Mouse (Mus musculus): ENCODE measurements around the gene Zxdc.

DNA sequence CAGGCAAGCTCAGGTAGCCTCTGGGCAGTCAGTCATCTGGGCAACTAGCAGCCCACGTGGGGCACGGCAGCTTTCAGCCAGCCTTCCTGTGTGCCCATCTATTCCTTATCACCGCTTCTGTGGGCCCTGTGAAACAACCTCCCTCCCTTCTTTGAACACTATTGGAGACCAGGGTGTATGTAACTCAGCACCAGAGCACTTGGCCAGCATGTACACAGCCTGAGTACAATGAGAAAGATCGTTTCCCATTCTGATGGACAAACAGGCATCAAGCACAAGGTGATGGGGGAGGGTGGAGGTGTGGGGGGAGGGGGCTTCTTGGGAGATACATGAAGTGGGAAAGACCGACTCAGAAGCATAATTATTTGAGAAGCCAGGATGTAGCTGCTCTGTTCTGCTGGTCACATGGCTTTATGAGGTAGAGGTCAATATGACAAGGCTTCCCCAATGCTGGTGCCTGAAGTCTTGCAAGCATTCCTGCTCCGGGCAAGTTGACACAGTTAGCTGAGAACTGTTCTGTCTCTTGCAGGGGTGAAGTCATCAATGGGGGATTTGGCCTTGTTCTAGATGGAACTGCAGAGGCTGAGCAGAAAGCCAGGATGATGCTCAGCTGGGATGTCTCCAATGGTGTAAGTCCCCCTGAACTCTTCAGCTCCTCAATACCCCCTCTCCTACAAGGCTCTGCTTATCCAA, 8.2 kb upstream of the Zxdc start:
- TF ChIP-seq CTCF (IDR thresholded peaks at IDR 0.05; ENCODE audit: insufficient read depth, low read depth, low read length), result no peak
- no peak for TF ChIP-seq POLR2A (IDR thresholded peaks at IDR 0.05; ENCODE audit: insufficient read depth, low read depth, low read length)

Data from olfactory bulb, adult 2 months (tissue).